Mouse (Mus musculus) macrophage (primary cell): ENCODE results near the gene Matk. TPM values are rescaled to one million over a fixed set of nuclear protein-coding genes. Genes with fewer than 3 reads are reported as not detected.
"Not testable (repeated sequence)": the region's sequence is repeated elsewhere in the genome, so short reads cannot be mapped to it uniquely, and the experiment has no call there.

Experiments used
- H3K27ac ChIP-seq: fragments of 350-480 bp; formaldehyde crosslinking; 2 replicates; pipeline ENCODE4 v1.9.0; 2021
- H3K36me3 ChIP-seq: fragments of 350-480 bp; formaldehyde crosslinking; 2 replicates; pipeline ENCODE4 v1.9.0; 2021; ENCODE audit errors: inconsistent target
- H3K4me3 ChIP-seq: fragments of 350-480 bp; formaldehyde crosslinking; 2 replicates; pipeline ENCODE4 v1.9.0; 2021; ENCODE audit errors: inconsistent target
- H3K79me2 ChIP-seq: fragments of 350-480 bp; formaldehyde crosslinking; 2 replicates; pipeline ENCODE4 v1.9.0; 2021; ENCODE audit errors: inconsistent target
- WGBS: methylation state at CpG from one replicate; pipeline ENCODE4 v1.1.7; 2026; ENCODE audit warnings: inconsistent platforms; ENCODE audit not compliant: missing documents; 5-methylcytosine and 5-hydroxymethylcytosine counted together
- polyA plus RNA-seq: library from polyadenylated mRNA; stranded (reverse); fragments of 250-400 nt; gene quantifications from 3 replicates; pipeline ENCODE4 v1.2.4, GENCODE M21; 2018; ENCODE audit warnings: inconsistent platforms
- total RNA-seq, 78 experiments: library from RNA; depleted of rRNA; stranded (reverse); fragments of 250-400 nt; gene quantifications; 1 replicate in 9 of 78; 2 replicates in 24 of 78; 3 replicates in 43 of 78; 4 replicates in 2 of 78; pipeline ENCODE4 v1.2.4; 2018; ENCODE audit warnings: inconsistent platforms in 56 of 78

Matk gene
- total RNA-seq (2018; cell fraction: chromatin; rRNA removed), result 10 to 100 TPM in 12 of 26 experiments, 1 to 10 TPM in 11, under 1 TPM in 2, not detected in 1; 0.60 to 51.1 (median 7.7) TPM
- 1 to 10 TPM in 13 of 26 experiments, under 1 TPM in 13; 0.11 to 7.1 (median 2.0) TPM for total RNA-seq (2018; cell fraction: cytosol; rRNA removed)
- 10 to 100 TPM in 11 of 26 experiments, 1 to 10 TPM in 4, under 1 TPM in 10, not detected in 1; 0.14 to 29.8 (median 7.9) TPM for total RNA-seq (2018; cell fraction: nucleus; rRNA removed)
- polyA plus RNA-seq, result 5.3 to 5.7 TPM (median 5.5 TPM) in 3 replicates

GRCm38 (mm10) chr10:81252424-81253419, at the start of gene Matk:
TSS of gene Matk (plus strand) at chr10:81252935.
- no peaks in the 10 kb centered on the region for H3K36me3 ChIP-seq
- H3K4me3 ChIP-seq, result no peak within 1 kb of the TSS
- H3K27ac ChIP-seq, result no peak within 1 kb of the TSS
- no peaks in the 10 kb centered on the region for H3K79me2 ChIP-seq
- 20% methylated on average over 39 of the region's 44 CpGs for WGBS

GRCm38 (mm10) chr10:81202978-81203720, 49.6 kb upstream of the Matk start:
- Histone ChIP-seq H3K36me3 (no peaks in the 10 kb centered on the region), H3K79me2 (no peaks in the 10 kb centered on the region), H3K4me3 (no peak overlapping the region), H3K27ac (no peak overlapping the region)
- 82% methylated on average over 7 of the region's 8 CpGs for WGBS

- H3K36me3 ChIP-seq, result no peaks in the 10 kb centered on the region
- no peak overlapping the region for H3K4me3 ChIP-seq
- WGBS, result 96% methylated on average over 4 of the region's 4 CpGs
- H3K79me2 ChIP-seq, result no peaks in the 10 kb centered on the region
- H3K27ac ChIP-seq, result no peak overlapping the region
These were observed 48.6 kb upstream of the Matk start for GRCm38 (mm10) chr10:81204137-81204536.

GRCm38 (mm10) chr10:81210154-81210553, 42.6 kb upstream of the Matk start:
- WGBS, result 90% methylated on average over 5 of the region's 5 CpGs
- Histone ChIP-seq H3K79me2 (no peaks in the 10 kb centered on the region), H3K4me3 (no peak overlapping the region), H3K27ac (no peak overlapping the region), H3K36me3 (no peaks in the 10 kb centered on the region)

- Histone ChIP-seq H3K27ac (no peak overlapping the region), H3K36me3 (no peaks in the 10 kb centered on the region), H3K79me2 (no peaks in the 10 kb centered on the region), H3K4me3 (no peak overlapping the region)
- WGBS, result 65% methylated on average over 6 of the region's 6 CpGs
These were observed 36.5 kb upstream of the Matk start for GRCm38 (mm10) chr10:81216260-81216659.

GRCm38 (mm10) chr10:81216810-81217209, 35.9 kb upstream of the Matk start:
- no peaks in the 10 kb centered on the region for H3K79me2 ChIP-seq
- no peak overlapping the region for H3K27ac ChIP-seq
- H3K36me3 ChIP-seq, result no peaks in the 10 kb centered on the region
- H3K4me3 ChIP-seq, result no peak overlapping the region
- WGBS, result 83% methylated on average over 6 of the region's 6 CpGs

GRCm38 (mm10) chr10:81217267-81217666, 35.5 kb upstream of the Matk start:
- H3K36me3 ChIP-seq, H3K4me3 ChIP-seq, H3K27ac ChIP-seq, H3K79me2 ChIP-seq: not testable (repeated sequence)
- WGBS, result no CpG with 5 or more reads among the region's 1 CpGs

GRCm38 (mm10) chr10:81217964-81218363, 34.8 kb upstream of the Matk start:
- 16% methylated on average over 7 of the region's 7 CpGs for WGBS
- Histone ChIP-seq H3K27ac (no peak overlapping the region), H3K79me2 (no peaks in the 10 kb centered on the region), H3K36me3 (no peaks in the 10 kb centered on the region), H3K4me3 (no peak overlapping the region)

GRCm38 (mm10) chr10:81221402-81222015, 31.2 kb upstream of the Matk start:
- H3K4me3 ChIP-seq, result no peak overlapping the region
- 51% methylated on average over 5 of the region's 5 CpGs for WGBS

GRCm38 (mm10) chr10:81223731-81224130, 29.0 kb upstream of the Matk start:
- not testable (repeated sequence) for H3K4me3 ChIP-seq
- WGBS, result 81% methylated on average over 2 of the region's 2 CpGs

More at GRCm38 (mm10) chr10:81221402-81222015, 31.2 kb upstream of the Matk start:
- Histone ChIP-seq H3K79me2 (no peaks in the 10 kb centered on the region), H3K27ac (no peak overlapping the region), H3K36me3 (no peaks in the 10 kb centered on the region)

GRCm38 (mm10) chr10:81229735-81230437, 22.8 kb upstream of the Matk start:
- H3K4me3 ChIP-seq, result no peak overlapping the region
- H3K79me2 ChIP-seq, result no peaks in the 10 kb centered on the region
- WGBS, result 15% methylated on average over 18 of the region's 20 CpGs
- no peaks in the 10 kb centered on the region for H3K36me3 ChIP-seq
- no peak overlapping the region for H3K27ac ChIP-seq

More at GRCm38 (mm10) chr10:81223731-81224130, 29.0 kb upstream of the Matk start:
- H3K27ac ChIP-seq, H3K79me2 ChIP-seq, H3K36me3 ChIP-seq: not testable (repeated sequence)

GRCm38 (mm10) chr10:81230438-81231332, 22.1 kb upstream of the Matk start, which contains the start of gene Atcay:
TSS of gene Atcay (minus strand) at chr10:81230833.
- Histone ChIP-seq H3K79me2 (no peaks in the 10 kb centered on the region), H3K4me3 (no peak within 1 kb of the TSS), H3K27ac (no peak within 1 kb of the TSS), H3K36me3 (no peaks in the 10 kb centered on the region)
- WGBS, result 16% methylated on average over 26 of the region's 27 CpGs

GRCm38 (mm10) chr10:81231436-81231835, 21.3 kb upstream of the Matk start:
- H3K36me3 ChIP-seq, result no peaks in the 10 kb centered on the region
- no peak overlapping the region for H3K4me3 ChIP-seq
- 72% methylated on average over 7 of the region's 7 CpGs for WGBS
- H3K27ac ChIP-seq, result no peak overlapping the region
- H3K79me2 ChIP-seq, result no peaks in the 10 kb centered on the region
